Mouse (Mus musculus): ENCODE measurements at regions not wholly inside any gene's neighbourhood (a gene's known extent, or its start where the extent isn't known, plus 50 kb on each side); places are given as distances from the start of the nearest gene placed in this dataset.

GRCm38 (mm10) chr10:96502736-96503135, 114.1 kb upstream of the Btg1 start:
- no peak for DNase-seq

GRCm38 (mm10) chr10:96504340-96504739, 112.5 kb upstream of the Btg1 start:
- DNase-seq: no peak

DNA sequence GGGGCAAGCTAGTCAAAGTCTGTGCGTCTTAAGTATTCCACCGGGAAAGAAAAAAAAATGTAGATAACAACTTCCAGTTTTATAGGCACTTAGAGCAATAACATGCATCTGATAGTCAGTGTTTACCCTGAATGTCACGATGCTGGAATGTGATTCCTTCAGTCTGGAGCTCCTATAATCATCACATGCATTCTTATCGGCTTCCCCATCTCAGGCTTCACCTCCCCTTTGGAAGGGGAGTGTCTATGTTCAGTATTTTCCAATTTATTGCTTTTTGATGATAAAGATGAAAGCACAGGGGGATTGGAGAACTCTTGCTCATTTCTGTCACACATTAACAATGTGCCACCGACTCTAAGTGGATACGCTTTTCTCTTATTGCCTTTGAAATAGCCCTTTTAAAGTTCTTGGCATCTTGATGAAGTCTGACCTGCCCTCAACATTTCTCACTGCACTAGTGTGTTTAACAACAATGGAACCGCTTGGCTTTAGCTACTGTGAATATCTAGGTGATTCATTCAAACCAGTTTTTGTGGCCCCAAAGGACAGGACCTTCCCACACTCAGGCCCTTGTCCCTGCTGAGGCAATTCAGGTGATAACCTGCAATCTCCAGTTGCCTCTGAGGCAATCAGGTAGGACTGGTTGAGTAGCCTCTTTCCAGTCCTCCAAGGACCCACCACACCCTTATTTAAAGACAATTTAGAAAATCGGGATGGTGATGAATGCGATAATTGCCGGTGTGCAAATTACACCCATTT, 101.5 kb upstream of the Btg1 start:
- DNase-seq: no peak

DNA sequence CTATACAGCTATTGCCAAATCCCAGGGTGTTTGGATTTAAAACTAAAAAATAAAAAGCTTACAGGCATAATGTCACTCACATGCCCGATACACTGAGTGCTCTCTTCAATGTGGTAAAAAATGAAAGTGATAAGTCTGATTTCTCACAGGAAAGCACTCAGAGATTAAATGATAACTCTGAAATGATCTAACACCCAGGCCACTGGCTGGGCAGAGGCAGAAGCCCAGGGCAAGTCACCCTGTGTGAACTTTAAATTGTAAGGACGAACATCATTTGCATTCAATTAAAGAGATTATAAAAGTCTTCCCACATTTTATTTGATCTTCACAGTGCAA, 100.9 kb upstream of the Btg1 start:
- no peak for DNase-seq

DNA sequence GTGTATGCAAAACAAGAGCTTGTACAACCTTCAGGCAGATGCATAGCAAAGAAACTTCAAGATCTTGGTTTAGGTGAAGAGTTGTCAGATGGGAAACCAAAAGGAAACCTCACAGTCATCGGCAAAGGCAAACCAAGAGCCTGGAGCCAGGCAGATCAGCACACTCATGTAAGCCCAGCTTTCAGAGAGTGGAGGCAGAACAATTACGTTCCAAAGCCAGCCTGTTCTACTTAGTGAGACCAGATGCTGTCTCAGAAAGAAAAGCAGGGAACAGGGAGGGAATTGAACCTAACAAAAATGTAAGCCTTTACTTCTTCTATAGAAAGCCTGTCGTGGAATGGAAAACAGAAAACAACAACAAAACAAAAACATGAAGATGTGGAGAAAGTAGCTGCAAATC, 97.4 kb upstream of the Btg1 start:
- peak in 1 of 2 experiments; percentile 6 for DNase-seq

DNA sequence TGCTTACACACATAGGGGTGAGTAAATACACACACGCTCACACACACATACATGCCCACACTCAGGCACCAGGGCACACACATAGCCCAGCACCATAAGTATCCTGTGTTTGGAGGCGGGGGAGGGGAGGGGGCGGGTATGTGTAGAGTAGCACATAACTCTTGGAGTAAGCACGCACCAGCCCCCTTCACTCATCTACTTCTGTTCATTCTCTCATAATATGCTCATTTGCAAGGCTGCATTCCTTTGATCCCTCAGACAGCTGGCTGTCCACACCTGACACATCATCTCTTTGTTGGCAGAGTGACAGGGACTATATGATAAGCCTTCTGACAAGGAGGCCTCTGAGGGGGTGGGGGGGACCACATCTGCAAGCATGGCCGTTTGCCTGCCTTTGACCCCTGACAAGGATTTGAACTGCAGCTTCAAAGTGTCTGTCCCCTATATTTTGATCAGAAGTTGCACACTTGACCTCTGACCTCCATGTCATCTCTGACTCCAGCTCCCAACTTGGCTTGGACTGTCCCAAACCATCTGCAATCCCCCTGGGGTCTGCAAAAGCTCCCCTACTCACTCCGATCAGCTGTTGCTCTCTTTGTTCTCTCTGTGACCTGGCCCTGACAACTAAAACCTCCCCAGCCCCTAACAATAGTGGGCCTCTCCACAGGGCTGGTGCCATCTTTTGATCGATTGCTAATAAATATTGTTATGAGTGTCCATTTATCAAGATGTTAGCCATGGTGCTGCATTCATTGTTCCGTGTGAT, 95.6 kb upstream of the Btg1 start:
- no peak for DNase-seq

DNA sequence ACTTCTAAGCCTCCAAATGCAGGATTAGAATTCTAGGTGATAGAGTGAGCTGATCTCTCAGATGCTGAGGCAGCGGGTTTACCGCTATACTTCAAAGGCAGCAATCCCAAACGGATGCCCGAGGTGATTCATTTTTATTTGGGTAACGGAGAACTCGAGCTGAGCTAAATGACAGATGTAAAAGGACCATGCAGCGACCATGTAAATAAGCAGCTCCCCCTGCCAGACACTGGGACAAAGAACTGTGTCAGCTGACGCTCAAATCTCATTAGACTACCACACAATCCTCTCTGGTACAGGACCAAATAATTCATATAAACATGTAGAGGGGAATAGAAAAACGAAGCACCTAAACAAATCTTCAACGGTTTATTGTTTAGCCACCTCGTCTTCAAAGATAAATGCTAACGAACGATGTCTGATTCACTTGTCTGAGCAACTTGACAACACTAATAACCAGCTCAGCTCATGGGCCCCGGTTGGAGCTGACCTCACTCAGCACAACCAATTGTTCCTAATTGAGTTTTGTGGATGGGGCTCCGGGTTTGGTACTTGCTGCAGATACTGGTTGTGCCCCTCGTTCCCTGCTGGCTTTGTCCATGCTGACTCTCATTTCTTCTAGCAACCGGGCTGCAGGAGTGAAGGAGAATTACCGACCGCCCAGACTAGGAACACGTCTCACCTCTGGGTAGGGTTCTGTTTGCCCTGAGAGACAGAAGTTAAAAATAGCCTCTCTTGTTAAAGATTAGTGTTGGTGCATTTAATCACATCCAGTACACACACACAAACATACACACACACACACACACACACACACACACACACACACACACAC, 92.6 kb upstream of the Btg1 start:
- no peak for DNase-seq

DNA sequence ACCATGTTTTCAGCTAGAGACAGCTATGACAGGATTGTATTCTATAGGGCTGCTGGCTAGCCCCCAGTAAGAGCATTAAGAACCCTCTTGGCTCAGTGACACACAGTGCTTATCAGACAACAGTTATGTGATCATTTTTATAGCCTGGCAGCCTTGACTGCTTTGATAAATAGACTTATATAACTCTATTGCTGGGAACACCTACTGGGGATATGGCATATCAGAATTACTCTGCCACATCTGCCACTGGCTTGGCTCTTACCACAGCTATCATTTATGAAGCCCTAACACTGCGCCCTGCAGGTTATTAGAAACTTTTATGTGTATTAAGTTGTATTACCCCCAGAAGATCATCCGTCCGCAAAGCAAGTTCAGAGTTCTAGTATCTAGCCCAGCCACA, 88.9 kb upstream of the Btg1 start:
- no peak for DNase-seq

GRCm38 (mm10) chr10:96534547-96535124, 82.2 kb upstream of the Btg1 start:
- no peak for DNase-seq

GRCm38 (mm10) chr10:96535461-96535860, 81.3 kb upstream of the Btg1 start:
- no peak for DNase-seq

- DNase-seq: no peak
Observed at GRCm38 (mm10) chr10:96540828-96541227, 76.0 kb upstream of the Btg1 start.

GRCm38 (mm10) chr10:96545312-96545711, 71.5 kb upstream of the Btg1 start:
- no peak for DNase-seq

DNA sequence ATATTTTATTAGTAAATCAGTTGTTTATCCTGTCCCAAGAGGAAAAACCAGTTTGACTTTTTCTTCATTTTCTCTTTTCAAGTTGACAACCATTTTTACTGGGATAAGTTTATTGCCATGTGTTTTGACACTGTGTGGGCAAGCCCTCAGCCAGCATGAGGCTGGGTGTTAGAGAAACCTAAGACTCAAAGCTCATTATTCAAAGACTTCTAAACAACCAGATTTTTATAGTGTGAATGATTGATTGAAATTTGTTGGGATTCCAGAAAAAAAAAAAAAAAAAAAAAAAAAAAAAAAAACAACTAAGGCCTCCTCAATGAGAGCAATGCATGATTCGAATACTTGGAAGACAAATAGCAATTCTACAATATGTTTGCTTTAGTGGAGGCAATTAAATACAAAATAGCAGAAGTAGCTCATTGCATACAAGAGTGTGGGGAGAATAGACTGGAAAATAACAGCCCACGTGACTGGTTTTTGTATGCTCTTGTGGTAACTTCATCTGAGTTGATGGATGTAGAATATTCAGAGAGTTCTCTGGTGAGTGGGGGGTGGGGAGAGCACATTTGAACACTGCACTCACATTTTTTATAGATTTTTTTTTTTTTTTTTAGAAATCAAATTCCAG, 70.9 kb upstream of the Btg1 start:
- no peak for DNase-seq

GRCm38 (mm10) chr10:96549651-96550050, 67.2 kb upstream of the Btg1 start:
- no peak for DNase-seq

GRCm38 (mm10) chr10:96550266-96550665, 66.5 kb upstream of the Btg1 start:
- DNase-seq: no peak

GRCm38 (mm10) chr10:96557336-96557735, 59.5 kb upstream of the Btg1 start:
- DNase-seq: no peak

- no peak for DNase-seq
Observed at GRCm38 (mm10) chr10:96565343-96565742, 51.5 kb upstream of the Btg1 start.

All from layer of hippocampus, postnatal 36 days (tissue).